Mouse (Mus musculus) lung, adult 2 months (tissue): ENCODE results near the gene Baiap2.

Source experiments
- CTCF ChIP-seq: fragments of 200-500 bp; IDR thresholded peaks from 2 replicates; pipeline ENCODE4 v1.5.1; 2011; ENCODE audit warnings: mild to moderate bottlenecking, low read length, control low read depth; ENCODE audit not compliant: insufficient read depth
- POLR2A ChIP-seq: fragments of 200-500 bp; IDR thresholded peaks from 2 replicates; pipeline ENCODE4 v1.6.1; 2011; ENCODE audit warnings: low read depth, mild to moderate bottlenecking, control low read depth, low read length, borderline replicate concordance; ENCODE audit errors: extremely low read depth

DNA sequence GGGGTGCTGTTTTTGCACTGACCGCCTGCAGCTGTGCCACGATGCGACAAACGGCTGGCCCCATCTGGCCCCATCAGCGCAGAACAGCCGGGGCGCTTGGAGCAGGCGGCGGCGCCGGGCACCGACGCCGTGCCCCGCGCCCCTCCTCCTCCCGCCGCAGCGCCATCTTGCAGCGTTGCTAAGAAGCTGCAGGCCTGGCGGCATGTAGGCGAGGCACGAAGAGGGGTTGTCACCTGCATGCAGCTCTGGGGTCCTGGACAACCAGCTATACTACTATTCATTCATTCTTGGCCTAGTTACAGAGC lies 105.6 kb downstream of the Baiap2 start:
- no peak for TF ChIP-seq POLR2A
- no peak for TF ChIP-seq CTCF
